Mouse (Mus musculus): ENCODE results near the gene Nostrin.

Nostrin gene

DNA sequence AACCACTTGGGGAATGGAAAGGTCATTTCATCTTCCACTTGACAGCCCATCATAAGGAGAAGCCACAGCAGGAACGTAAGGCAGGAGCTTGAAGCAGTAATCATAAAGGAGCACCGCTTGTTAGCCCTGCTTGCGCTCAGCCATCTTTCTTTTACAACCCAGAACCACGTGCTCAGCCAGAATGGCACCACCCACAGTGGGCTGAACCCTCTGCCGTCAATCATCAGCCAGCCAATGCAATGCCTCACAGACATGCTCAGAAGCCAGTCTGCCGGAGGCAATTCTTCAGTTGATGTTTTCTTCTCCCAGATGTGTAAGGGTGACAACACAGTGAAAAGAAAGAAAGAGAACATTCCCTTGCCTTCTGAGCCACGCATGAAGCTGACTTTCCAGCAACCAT is 7.3 kb upstream of the Nostrin start:
- ATAC-seq (ENCODE audit: insufficient number of reproducible peaks, low FRiP score, low TSS enrichment): no peak

DNA sequence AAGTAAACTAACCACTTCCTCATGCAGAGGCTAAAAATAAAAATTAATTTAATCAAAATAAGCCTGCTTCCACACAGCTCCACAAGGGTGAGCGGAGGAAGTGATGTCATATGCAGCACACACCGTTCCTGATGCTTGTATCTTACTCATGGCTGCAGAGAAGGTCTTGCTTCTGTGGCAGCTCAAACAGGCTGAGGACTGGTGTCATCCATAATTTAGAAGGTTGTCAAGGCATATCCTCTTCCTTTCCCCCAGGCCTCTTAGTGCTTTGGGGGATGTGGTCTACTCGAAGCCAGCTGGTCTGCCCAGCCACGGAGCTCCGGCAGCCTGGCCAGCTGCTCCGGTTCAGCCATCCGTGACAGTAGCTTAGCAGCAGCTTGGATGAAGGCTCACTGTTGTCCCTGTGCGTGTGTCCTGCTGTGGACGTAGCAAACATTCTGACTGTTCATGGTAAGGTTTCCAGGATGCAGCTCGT is 6.6 kb upstream of the Nostrin start:
- ATAC-seq (ENCODE audit: insufficient number of reproducible peaks, low FRiP score, low TSS enrichment): no peak

- no peak for ATAC-seq (ENCODE audit: insufficient number of reproducible peaks, low FRiP score, low TSS enrichment)
These were observed 6.0 kb upstream of the Nostrin start for GRCm38 (mm10) chr2:69129425-69130210.

GRCm38 (mm10) chr2:69132046-69132445 is 3.6 kb upstream of the Nostrin start:
- no peak for ATAC-seq (ENCODE audit: insufficient number of reproducible peaks, low FRiP score, low TSS enrichment)

DNA sequence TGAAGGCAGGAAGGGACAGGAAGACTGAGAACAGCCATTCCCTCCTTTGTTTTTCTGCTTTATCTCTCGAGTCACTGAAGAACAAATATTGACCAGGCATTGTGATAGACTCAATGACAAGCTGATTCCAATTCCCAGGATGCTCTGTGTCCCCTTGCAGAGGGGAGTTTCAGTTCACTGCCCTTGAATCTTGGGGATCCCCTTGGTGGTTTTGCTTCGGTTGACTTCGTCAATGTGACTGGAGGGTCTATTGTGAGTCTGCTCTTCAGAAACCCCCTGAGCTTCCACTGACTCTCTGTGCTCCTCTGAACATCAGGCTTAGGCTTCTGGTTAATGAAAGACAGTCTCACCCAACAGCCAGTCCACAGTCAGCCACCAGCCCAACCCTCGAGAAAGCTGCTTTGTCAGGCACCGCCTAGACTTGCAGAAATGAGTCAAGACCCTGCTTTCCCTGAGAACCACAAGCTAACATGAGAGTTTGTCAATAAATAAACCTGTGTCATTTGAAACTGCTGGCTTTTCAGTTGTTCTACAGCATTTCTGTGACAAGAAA is 3.0 kb upstream of the Nostrin start:
- no peak for ATAC-seq (ENCODE audit: insufficient number of reproducible peaks, low FRiP score, low TSS enrichment)

DNA sequence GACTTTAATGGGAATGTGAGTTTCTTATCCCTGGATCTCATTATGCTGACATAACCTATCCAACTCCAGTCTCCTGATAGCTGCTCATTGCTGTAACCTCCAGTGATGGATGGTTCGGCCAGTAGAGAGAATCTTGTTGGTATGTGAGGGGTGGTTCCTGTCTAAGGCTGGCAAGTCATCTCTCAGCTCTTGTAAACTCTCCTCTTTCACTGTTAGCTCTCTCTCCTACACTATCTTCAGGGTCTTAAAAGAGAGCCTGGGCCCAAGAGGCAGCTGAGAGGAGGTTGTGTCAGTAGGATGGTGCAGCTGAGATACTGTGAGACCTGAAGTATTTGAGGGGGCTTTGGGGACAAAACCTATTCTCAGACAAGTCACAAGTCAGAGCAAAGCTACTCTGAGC is 1.4 kb upstream of the Nostrin start:
- ATAC-seq (ENCODE audit: insufficient number of reproducible peaks, low FRiP score, low TSS enrichment): no peak

DNA sequence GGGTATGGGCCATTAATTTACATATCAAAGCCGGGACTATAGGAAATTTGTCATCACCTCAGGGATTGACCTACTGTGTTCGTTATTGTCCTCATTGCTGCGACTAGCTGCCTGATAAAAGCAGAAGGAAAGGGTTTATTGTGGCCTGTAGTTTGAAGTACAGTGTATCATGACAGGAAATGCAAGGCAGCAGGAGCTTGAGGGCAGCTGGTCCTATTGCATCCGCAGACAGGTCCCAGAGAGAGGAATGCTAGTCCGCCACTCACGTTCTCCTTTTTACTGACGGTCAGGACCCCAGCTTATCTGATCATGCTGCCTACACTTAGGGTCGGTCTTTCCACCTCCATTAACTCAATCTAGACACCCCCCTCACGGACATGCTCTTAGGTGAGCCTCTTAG is 663 bp upstream of the Nostrin start:
- no peak for ATAC-seq (ENCODE audit: insufficient number of reproducible peaks, low FRiP score, low TSS enrichment)

GRCm38 (mm10) chr2:69137406-69138084 is 1.9 kb downstream of the Nostrin start:
- no peak for ATAC-seq (ENCODE audit: insufficient number of reproducible peaks, low FRiP score, low TSS enrichment)

DNA sequence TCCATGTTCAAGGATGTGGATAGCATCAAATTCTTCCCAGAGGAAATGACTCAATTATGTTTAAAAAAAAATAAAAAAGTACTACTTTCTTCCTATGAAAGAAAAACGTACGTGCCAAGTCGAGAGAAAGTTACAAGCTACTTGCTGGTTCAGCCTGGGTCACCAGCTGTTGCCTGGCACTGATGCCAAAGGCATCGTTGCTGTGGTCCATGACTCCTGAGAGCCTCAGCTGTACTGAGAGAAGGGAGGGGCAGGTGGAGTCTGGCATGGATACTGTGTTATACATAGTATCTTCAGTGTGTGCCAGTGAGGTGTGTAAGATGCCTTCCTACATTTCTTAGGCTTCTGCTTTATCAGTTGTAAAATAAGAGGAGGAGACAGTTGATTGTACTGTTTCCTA is 3.2 kb downstream of the Nostrin start:
- no peak for ATAC-seq (ENCODE audit: insufficient number of reproducible peaks, low FRiP score, low TSS enrichment)

GRCm38 (mm10) chr2:69140215-69140614 is 4.6 kb downstream of the Nostrin start:
- no peak for ATAC-seq (ENCODE audit: insufficient number of reproducible peaks, low FRiP score, low TSS enrichment)

DNA sequence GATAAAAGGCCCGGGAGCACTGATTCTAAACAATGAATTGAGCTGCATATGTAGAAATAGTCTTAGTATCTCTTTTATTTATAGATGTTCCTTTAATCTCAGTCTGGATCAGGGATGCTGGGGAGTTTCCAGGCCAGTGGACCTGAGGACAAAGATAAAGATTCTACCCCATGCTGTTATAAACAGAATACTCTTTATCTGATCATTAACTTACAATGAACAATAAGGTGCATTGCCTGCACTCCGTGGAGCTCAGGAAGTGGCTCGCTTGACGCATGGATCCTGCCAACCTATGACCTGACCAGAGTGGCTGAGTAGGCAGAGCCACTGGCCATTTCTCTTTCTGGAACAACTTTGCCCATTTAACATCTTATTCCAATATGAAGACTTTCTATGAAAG is 5.2 kb downstream of the Nostrin start:
- ATAC-seq (ENCODE audit: insufficient number of reproducible peaks, low FRiP score, low TSS enrichment): no peak

DNA sequence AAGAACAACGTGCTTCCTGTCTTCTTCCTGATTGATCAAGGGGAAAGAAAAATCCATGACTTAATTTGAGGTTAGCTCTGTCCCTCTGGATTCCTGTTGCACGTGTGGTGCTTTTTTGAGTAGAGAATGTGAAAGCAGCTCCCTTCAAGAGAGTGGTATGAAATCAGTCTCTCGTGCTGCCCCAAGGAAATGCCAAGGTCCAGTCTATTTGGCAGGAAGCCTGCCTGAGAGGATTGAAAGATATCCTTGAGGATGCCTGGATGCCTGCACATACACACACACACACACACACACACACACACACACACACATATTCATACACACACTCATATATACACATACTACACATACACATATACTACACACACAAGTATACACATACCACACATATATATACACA is 13.1 kb downstream of the Nostrin start:
- no peak for ATAC-seq (ENCODE audit: insufficient number of reproducible peaks, low FRiP score, low TSS enrichment)

DNA sequence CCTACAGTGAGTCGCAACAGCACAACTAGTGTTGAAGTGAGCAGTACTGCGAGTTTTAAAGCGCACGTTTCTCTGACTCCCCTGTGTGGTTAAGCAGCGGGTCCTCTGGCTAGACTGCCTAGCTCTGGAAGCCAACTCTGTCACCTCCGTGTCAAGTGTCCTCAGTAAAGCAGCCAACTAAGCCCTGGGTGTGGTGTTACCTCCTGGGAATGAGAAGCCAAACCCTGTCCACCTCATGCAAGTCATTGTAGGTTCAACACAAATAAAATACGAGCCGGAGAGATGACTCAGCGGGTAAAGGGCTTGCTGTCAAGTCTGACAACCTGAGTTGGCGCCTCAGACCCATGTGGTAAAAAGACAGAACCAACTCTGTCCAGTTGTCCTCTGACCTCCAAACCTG is 13.6 kb downstream of the Nostrin start:
- ATAC-seq (ENCODE audit: insufficient number of reproducible peaks, low FRiP score, low TSS enrichment): no peak

- ATAC-seq (ENCODE audit: insufficient number of reproducible peaks, low FRiP score, low TSS enrichment): no peak
These were observed 15.2 kb downstream of the Nostrin start for GRCm38 (mm10) chr2:69150841-69151240.

- no peak for ATAC-seq (ENCODE audit: insufficient number of reproducible peaks, low FRiP score, low TSS enrichment)
These were observed 20.3 kb downstream of the Nostrin start for GRCm38 (mm10) chr2:69155861-69156260.

DNA sequence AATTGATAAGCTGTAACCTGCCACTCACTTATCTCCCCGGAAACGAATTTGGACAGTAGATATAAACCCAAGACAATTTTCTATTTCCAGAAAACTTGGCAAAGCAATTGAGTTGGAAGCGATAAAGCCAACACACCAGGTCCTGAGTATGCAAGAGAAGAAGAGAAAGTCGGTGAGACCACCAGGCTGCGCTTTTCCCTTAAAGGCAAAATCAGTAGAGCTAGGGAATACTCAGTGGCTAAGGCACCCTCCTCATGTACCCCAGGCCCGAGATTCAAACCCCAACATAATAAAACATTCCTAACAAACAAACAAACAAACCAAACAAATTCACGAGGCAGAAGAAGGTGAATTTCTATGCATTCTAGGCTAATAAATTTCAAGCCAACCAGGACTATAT is 20.7 kb downstream of the Nostrin start:
- no peak for ATAC-seq (ENCODE audit: insufficient number of reproducible peaks, low FRiP score, low TSS enrichment)

- ATAC-seq (ENCODE audit: insufficient number of reproducible peaks, low FRiP score, low TSS enrichment): no peak
These were observed 23.3 kb downstream of the Nostrin start for GRCm38 (mm10) chr2:69158907-69159306.

DNA sequence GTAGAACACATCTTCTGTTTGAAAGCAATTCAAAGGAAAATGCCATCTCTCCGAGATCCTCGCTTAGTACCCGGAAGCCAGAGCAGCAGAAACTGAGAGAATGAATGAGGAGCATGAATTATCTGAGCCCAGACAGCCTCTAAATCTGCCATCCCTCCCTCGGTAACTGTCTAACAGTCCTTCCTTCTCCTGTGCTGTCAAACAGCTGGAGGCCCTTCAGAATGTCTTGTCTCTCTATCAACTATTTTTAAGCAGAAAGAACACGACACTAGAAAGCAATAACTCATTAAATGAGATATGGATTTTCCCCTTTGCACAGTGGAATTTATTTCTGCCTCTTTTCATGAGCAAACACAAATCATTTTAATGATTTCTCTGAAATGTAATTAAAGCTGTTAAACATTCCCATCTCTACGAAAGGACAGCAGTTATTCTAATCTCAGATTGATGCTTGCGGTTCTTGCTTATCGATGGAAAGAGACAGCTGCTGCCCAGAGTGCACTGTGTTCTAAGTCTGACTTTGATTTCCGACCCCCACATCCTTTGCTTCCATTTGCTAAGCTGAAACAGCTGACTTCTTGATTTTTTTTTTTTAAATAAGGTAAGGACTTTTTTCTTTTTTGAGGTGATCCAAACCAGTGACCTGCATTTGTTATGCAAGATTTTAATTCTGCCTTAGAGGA is 34.9 kb downstream of the Nostrin start:
- no peak for ATAC-seq (ENCODE audit: insufficient number of reproducible peaks, low FRiP score, low TSS enrichment)

DNA sequence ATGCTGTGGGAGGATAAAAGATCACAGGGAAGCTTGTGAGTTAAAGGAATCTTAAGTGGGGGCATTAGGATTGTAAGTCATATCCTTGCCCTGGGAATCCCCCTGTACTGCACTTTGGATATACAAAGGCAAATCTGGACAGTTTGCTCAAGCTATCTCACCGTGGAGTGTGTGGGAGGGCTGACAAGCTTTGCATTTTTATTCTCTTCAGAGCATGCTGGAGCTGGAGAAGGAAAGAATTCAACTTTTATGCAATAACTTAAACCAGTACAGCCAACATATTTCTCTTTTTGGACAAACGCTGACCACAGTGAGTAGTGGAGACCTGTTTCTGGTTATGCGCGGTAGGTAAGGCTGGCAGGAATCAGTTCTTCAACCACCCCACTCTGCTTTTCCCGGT is 39.7 kb downstream of the Nostrin start:
- ATAC-seq (ENCODE audit: insufficient number of reproducible peaks, low FRiP score, low TSS enrichment): no peak

- no peak for ATAC-seq (ENCODE audit: insufficient number of reproducible peaks, low FRiP score, low TSS enrichment)
These were observed 44.1 kb downstream of the Nostrin start for GRCm38 (mm10) chr2:69179721-69180120.

GRCm38 (mm10) chr2:69187990-69188389 is 52.4 kb downstream of the Nostrin start:
- no peak for ATAC-seq (ENCODE audit: insufficient number of reproducible peaks, low FRiP score, low TSS enrichment)

All from cerebellum, adult (tissue).